Mouse (Mus musculus) regulatory T cell (primary cell): ENCODE results near the gene Adcy4.

Experiments
- in situ Hi-C: fragments of 300-600 bp; cut with MboI, MseI; formaldehyde crosslinking; loops from one replicate; pipeline ENCODE4 v1.15.1; 2025; ENCODE audit warnings: high pct_unique_total_duplicates

Gene Adcy4

DNA sequence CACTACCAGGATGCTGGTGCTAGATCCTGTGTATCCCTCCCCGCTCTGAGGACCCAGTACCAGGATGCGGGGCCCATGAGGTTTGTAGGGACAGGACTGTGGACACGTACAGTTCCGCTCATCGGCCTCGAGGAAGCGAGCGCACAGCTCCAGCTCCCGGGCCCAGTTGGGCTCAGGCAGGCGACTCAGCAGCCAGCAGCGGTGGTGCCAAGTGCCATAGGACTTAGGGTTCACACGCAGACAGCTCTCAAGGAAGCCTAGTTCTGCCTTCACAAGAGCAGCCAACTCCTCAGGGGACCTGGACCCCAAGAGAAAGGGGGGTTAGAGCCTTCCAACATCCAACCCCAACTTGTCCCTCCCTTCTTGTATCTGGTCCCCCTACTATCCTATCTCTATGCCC is 63.2 kb downstream of the Adcy4 start:
- in situ Hi-C loops = loop anchor here (5.0 kb wide), 1 partner anchor 38 kb away; the partner anchor contains the start of gene Tinf2

DNA sequence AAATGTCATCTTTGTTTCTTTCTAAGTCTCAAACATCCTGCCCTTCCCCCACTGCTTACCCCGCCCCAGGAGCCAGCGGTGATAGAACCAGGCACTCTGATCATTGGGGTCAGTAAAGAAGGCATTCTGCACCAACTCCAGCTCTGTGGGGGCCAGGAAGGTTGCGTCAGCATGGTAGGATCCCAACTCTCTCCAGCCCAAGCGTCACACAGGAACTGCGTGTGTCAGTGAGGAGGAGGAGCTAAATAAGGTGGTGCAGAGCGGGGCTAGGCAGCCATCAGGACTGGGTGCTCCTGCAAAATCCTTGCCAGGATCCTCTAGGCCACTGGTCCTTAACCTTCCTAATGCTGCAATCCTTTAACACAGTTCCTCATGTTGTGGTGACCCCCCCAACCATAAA is 64.2 kb downstream of the Adcy4 start:
- in situ Hi-C loops = loop anchor here (5.0 kb wide), 1 partner anchor 37 kb away; the partner anchor contains the start of gene Tinf2
